Mouse (Mus musculus): ENCODE data around the gene Nid2.

GRCm38 (mm10) chr14:19732097-19732496 lies 19.0 kb upstream of the Nid2 start:
- TF ChIP-seq CTCF (IDR thresholded peaks at IDR 0.05; ENCODE audit: insufficient read depth, low read length) (no peak), POLR2A (IDR thresholded peaks at IDR 0.05; ENCODE audit: borderline replicate concordance, extremely low read depth, low read depth, low read length) (no peak)

All from lung, adult 2 months (tissue).